Mouse (Mus musculus) cerebellum, postnatal 10 days (tissue): Measurements from ENCODE around the gene Man2a1.
"Not testable (repeated sequence)": the region's sequence is repeated elsewhere in the genome, so short reads cannot be mapped to it uniquely, and the experiment has no call there.

Experiments
- DNase-seq, 2 experiments: peaks; one replicate each; pipeline ENCODE4 v3.0.0; 2021; ENCODE audit warnings: mixed read lengths in 2 of 2

Gene Man2a1

DNA sequence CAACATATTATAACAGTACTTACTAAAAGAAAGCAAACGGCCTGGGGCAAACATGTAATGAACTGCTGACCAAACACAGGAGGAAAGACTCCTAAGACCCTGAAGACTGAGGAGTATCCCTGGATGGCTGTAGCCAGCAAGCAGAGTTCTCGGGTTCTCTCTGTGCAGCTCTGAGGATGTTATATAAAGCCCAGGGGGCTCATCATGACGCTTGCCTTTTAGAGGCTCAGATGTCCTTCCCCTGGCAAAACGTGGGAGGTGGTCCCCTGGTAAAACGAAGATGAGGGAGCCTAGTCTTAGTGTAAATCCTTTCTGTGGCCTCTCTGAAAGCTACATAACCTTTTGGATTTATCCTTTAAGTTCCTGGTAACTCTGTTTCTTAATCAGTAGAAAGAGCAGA, 119.2 kb downstream of the Man2a1 start:
- no peak for DNase-seq

DNA sequence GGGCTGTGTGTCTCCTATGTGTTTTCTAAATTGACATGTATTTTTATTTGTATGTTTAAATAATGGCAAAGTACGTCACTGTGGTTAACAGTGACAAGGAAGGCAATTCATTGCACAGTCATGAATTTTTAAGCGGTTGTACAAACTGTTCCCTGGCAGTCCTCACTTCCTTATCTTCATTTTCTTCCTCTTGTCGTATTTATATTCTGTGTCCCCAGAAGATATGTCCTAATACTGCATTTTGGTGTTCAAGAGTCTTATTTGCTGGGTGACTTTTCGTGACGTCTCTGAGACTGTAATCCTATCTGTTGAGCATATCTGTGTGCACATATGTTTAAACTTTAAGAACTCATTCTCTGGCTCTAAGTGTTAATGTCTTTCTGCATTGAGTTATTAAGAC, 120.6 kb downstream of the Man2a1 start:
- DNase-seq, result no peak

DNA sequence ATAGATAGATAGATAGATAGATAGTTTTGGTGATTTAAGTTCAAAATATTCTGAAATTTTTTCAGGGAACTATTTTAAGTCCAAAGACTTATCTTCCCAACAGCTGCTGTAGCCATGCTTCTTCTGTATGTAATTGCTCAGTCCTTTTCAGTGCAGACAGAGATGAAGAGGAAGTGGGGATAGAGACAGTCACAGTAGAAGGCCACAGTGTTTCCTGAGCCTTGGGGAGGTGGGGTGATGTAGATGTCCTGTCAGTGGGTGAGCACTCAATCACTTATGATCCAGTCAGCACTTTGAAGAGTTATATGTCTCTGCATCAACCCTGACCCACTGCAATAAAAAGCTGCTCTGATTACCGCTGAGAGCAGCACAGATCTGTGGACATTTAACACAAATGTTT, 122.6 kb downstream of the Man2a1 start:
- no peak for DNase-seq

- peak; percentile 42 to 66 for DNase-seq
These were observed 124.7 kb downstream of the Man2a1 start for GRCm38 (mm10) chr17:64725214-64725613.

DNA sequence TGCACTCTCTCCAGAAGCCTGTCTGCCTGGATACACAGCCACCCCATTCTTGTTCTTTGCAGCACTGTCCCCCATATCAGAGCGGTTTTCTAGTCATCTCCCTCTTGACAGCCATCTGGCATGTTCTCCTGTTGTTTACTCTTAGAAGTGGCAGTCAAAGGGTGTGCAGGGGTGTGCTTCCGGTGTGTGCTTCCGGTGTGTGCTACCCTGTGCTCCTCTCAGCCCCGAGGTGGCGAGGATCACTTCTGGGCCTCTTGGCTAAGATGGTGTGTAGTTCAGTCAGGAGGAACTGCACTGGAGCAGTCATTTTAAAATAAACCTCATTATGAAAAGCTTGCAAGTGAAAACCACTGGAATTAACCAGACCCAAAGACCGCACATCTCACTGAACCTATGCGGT, 125.5 kb downstream of the Man2a1 start:
- no peak for DNase-seq

DNA sequence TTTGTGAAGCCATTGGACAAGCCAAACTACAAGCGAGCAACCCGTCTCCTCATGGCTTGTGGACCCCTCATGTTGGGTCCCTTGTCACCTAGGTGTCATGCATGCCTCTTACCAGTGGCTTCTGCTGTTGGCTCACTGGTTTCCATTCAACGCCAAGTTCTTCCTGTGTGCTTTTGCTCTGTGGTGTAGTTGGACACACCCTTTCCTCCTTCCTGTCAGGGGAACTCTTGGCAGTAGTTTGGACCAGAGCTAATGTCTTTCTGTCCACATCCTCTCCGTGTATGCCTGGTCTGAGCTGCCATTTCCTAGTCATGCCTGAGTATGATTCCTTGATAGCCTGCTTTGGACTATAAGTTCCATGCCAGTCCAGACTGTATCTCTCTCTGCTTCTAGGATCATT, 135.0 kb downstream of the Man2a1 start:
- no peak for DNase-seq

DNA sequence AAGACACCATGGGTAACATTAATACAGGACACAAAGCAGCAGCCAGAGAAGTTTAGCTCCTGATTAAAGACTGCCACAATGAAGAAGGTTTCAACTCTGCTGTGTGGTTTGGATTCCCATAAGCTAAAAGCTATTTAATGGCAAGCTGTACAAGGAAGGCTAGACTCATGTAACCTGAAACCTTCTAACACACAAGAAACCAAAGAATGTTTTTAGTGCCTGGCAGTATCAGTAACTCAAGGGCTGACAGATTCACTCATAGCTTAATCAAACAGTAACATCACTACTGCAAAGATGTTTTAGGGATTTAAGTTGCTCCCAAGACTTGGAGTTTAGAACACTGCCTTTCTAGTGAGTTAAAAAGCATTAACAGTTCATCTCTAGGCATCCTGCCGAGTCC, 137.4 kb downstream of the Man2a1 start:
- no peak for DNase-seq

DNA sequence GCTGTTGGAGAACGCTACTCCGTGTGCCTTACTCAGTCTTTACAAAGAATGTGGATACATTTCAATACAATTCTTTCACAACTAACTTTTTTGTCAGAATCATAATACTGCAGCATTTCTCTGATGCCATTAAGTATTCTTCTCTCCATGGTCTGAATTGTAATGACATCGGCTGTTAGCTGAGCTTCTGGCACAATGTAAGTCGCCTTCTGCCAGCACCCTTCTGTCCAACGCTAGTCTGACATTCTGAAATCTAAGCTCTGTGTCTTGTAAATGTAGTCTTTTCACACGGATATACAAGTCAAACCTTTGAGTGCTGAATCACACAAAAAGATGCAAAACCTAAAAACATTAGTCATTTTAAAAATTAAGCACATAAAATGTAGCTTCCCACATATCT, 138.6 kb downstream of the Man2a1 start:
- peak; percentile 71 to 72 for DNase-seq

GRCm38 (mm10) chr17:64742715-64743605, 142.4 kb downstream of the Man2a1 start:
- peak in 1 of 2 experiments; percentile 27 for DNase-seq

- DNase-seq, result peak in 1 of 2 experiments; percentile 33
These were observed 143.2 kb downstream of the Man2a1 start for GRCm38 (mm10) chr17:64743606-64744300.

DNA sequence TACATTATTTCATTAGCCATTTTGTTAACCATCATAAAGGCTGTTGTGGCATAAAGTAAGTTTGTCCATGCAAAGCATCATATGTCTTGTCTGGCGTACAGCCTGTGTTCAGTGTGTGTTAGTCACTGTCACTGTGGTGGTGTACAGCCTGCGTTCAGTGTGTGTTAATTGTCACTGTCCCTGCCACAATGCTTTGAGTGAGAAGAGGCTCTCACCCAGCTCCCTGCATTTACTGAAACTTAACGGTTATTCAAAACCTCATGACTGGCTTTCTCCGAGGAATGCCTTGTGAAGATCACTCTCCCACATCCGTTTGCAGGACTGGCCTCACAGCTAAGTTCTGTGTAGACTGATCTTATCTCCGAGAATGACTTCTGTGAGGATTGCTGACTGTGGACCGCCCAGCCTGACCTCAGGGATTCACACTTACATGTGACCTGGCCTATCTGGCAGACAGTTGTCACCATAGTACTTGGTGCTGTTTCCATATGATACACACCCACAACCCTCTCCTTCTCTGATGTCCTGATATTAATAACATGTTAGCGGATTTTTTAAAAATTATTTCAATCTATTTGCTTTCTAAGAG, 146.2 kb downstream of the Man2a1 start:
- DNase-seq, result no peak

DNA sequence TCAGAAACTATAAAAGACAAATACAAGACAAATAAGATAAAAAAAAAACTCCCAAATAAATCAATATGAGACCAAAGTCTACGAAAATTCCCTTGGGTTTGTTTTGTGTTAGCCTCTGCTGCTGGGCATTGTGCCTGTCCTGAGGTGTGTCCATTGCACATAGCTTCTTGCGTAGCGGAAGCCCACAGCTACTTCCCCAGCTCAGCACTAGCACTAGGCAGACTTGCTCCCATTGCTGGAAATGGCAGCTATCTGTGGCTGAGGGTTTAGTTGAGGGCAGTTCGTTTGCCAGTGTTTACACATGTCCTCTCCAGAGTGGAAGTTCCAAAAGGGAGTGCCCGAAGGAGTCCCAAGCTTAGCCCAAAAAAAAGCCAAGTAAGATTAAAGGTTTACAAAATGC, 146.9 kb downstream of the Man2a1 start:
- no peak for DNase-seq

- peak; percentile 60 to 61 for DNase-seq
These were observed 147.6 kb downstream of the Man2a1 start for GRCm38 (mm10) chr17:64748131-64748530.

- DNase-seq, result no peak
These were observed 148.6 kb downstream of the Man2a1 start for GRCm38 (mm10) chr17:64749146-64749545.

DNA sequence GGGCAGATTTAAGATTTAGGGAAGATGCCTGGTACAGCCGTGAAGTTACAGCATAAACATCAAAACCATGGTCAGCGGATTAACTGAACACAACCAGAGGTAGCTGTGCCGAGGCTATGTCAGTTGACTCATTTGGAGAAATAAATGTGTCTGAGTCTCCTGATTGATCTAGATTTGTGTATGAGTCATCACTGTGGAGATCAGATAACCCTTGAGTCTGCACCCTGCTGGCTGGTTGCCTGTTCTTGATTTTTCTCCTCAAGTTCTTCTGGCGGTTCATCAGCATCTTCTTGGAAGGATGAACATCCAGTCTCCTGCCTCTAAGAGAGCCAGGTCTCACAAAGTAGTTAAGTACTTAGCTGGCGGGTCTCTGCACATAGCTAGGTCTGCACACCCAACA, 150.7 kb downstream of the Man2a1 start:
- no peak for DNase-seq

DNA sequence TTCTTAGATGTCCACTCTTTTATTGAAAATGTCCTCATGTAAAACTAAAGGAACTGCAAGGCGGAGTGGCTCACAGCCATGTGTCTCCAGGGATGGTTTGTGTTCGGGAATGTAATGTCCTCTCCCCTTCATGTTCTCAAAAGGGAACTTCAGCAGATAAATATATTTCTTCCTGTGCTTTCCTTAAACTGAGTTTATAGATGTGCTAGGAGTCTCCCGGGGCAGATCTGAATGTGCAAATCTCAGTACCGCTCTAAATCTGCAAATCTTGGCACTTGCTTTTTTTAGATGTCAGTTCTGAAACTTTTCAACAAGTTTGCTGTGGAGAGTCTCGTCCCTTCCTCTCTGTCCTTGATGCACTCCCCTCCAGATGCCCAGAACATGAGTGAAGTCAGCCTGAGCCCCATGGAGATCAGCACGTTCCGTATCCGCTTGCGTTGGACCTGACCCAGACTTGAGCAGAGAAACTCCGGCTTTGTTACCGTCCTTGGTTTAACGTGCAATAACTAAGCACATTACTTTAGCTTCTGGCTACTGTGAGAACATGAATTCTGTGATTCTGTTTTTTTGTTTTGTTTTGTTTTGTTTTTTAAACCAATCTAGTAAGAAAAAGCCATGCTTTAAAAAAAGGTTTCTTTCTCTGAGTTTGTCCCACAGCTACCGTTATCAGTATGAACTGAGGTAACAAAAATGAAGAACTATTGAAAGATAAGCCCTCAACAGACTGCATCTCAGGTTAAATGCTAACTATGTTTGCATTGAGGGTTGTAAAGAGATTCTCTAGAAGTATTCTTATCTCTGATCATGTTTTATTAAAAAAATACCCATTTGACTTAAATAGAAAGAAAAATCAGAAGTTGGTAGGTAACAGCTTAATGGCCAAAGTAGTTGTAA, 151.8 kb downstream of the Man2a1 start:
- no peak for DNase-seq

DNA sequence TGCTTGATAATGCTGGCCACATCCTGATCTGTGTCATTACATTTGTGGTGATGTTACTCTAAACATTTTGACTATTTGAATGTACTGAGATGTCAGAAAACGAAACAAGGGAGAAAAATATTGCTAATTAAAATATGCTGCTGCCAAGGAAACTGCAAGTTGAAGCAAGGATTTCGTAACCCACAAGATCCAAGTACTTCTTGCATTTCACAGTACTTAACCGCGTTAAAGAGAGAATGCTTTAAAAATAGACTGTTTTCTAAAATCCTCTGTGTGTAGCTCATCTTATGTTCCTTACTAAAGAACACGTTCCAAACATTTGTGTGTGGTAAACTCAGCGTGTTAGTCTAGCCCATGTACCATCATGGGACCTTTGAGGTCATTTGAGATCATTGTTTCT, 153.0 kb downstream of the Man2a1 start:
- no peak for DNase-seq

DNA sequence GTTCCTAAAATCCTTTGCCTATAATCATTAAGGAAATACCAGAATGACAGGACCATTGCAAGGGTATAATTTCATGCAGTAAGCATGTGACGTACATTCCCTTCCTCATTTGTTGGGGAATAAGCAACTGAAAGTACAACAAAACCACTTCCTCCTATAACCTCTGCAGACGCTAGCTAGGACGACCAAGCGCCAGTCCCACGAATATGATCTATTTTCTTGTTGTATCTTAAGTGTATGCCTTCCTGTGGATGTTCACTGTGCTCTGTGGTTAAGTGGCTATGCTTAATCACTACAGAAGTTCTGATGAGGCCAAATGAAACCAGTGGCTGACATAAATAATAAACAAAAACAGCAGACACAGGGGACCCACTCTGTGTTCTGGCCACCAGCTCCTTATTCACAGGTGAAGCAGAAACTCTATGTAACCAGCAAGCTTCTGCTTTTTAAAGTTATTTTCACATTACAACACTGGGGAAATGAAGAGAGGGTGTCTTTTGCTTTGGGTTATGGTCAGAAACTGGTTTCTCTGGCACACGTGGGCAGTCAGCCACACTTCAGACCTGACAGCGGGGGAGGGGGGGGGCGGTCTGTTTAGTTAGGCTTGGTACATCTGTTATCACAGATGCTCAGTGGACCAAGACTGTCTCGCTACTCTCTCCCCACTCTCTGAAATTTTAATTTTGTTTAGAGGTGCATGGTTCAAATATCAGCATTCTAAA, 153.8 kb downstream of the Man2a1 start:
- peak; percentile 74 to 77 for DNase-seq

GRCm38 (mm10) chr17:64755191-64755590, 154.7 kb downstream of the Man2a1 start:
- DNase-seq, result no peak

DNA sequence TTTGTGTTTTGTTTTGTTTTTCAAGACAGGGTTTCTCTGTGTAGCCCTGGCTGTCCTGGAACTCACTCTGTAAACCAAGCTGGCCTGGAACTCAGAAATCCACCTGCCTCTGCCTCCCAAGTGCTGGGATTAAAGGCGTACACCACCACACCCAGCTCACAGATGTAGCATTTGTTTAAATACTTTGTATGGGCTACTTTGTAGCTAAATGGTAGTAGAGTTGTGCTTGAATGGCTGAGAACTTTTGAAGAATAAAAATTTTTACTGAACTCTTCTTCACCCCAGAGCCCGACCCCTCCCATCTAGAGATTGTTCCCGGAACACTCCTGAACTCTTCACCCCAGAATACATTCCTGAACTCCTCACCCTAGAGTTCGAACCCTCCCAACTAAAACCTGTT, 162.1 kb downstream of the Man2a1 start:
- not testable (repeated sequence) for DNase-seq

- DNase-seq, result no peak
These were observed 163.0 kb downstream of the Man2a1 start for GRCm38 (mm10) chr17:64763491-64763890.
